Mouse (Mus musculus) E14TG2a.4 (cell line): ENCODE results near the gene Gm28360.
"Not testable (repeated sequence)": the region's sequence is repeated elsewhere in the genome, so short reads cannot be mapped to it uniquely, and the experiment has no call there.

Experiments used
- H3K27me3 ChIP-seq: 2 replicates; pipeline ENCODE4 v1.6.1; 2014; ENCODE audit warnings: low read length, control low read depth; ENCODE audit not compliant: insufficient read depth
- H3K36me3 ChIP-seq: 2 replicates; pipeline ENCODE4 v1.6.1; 2014; ENCODE audit warnings: low read length, control low read depth; ENCODE audit not compliant: insufficient read depth
- H3K4me1 ChIP-seq: replicated peaks from 2 replicates; pipeline ENCODE4 v1.6.1; 2014; ENCODE audit warnings: low read depth, low read length, control low read depth
- H3K4me3 ChIP-seq: replicated peaks from 2 replicates; pipeline ENCODE4 v1.5.1; 2014; ENCODE audit warnings: mild to moderate bottlenecking, low read length
- H3K9me3 ChIP-seq: 2 replicates; pipeline ENCODE4 v1.6.1; 2014; ENCODE audit warnings: low read length, control low read depth

Gm28360 gene

GRCm38 (mm10) chr1:117829781-117830180 lies at the start of gene Gm28360:
Gm28360 (plus strand) TSS chr1:117830081.
- not testable (repeated sequence) for H3K4me3 ChIP-seq, H3K36me3 ChIP-seq, H3K9me3 ChIP-seq, H3K4me1 ChIP-seq, H3K27me3 ChIP-seq

- H3K36me3 ChIP-seq, H3K9me3 ChIP-seq, H3K27me3 ChIP-seq, H3K4me1 ChIP-seq, H3K4me3 ChIP-seq: not testable (repeated sequence)
These were observed 49.0 kb upstream of the Gm28360 start, which contains the start of gene B020011L13Rik for GRCm38 (mm10) chr1:117780833-117781232. B020011L13Rik (plus strand) TSS chr1:117781133.

GRCm38 (mm10) chr1:117816271-117816670 lies 13.6 kb upstream of the Gm28360 start:
- not testable (repeated sequence) for H3K27me3 ChIP-seq, H3K36me3 ChIP-seq, H3K4me1 ChIP-seq, H3K4me3 ChIP-seq
- peaks cover 78% of the 10 kb centered on the region for H3K9me3 ChIP-seq

GRCm38 (mm10) chr1:117851718-117852117 lies 21.8 kb downstream of the Gm28360 start:
- peaks cover 66% of the 10 kb centered on the region for H3K9me3 ChIP-seq
- H3K27me3 ChIP-seq, H3K4me3 ChIP-seq, H3K36me3 ChIP-seq, H3K4me1 ChIP-seq: not testable (repeated sequence)
